Mouse (Mus musculus): ENCODE data around the gene Mael. TPM values are rescaled to one million over a fixed set of nuclear protein-coding genes. Genes with fewer than 3 reads are reported as not detected.

The Mael gene
- polyA plus RNA-seq, 1 experiment from 2014 or later: 0.11 TPM

- no peak overlapping the region; the same call in 1 of the 2 replicates for H3K4me2 ChIP-seq (ENCODE audit: low read depth, low read length)
- 56% methylated on average over 8 of the region's 8 CpGs for WGBS
- DNase-seq (ENCODE audit: low spot score) (no peak), ATAC-seq (ENCODE audit: low read depth) (no peak)
- no peaks in the 10 kb centered on the region for H3K9me3 ChIP-seq (ENCODE audit: control insufficient read depth, low read length)
- no peak overlapping the region for H3K27ac ChIP-seq (replicated peaks; ENCODE audit: low read depth, low read length)
- H3K27me3 ChIP-seq (replicated peaks; ENCODE audit: control insufficient read depth, insufficient read depth, low read length): peaks cover 37% of the 10 kb centered on the region
- H3K4me3 ChIP-seq (ENCODE audit: low read depth, low read length): no peak overlapping the region
- 0 out of 2 replicates have a peak, but pooled peaks cover 3% of the 10 kb centered on the region for H3K4me1 ChIP-seq (ENCODE audit: control insufficient read depth, insufficient read depth, low read length)
- no peaks in the 10 kb centered on the region for H3K36me3 ChIP-seq (ENCODE audit: control insufficient read depth, insufficient read depth, low read length)
- no peak overlapping the region for H3K9ac ChIP-seq (ENCODE audit: low read depth, low read length)
Measured at GRCm38 (mm10) chr1:166255091-166255490, 16.5 kb upstream of the Mael start.

DNA sequence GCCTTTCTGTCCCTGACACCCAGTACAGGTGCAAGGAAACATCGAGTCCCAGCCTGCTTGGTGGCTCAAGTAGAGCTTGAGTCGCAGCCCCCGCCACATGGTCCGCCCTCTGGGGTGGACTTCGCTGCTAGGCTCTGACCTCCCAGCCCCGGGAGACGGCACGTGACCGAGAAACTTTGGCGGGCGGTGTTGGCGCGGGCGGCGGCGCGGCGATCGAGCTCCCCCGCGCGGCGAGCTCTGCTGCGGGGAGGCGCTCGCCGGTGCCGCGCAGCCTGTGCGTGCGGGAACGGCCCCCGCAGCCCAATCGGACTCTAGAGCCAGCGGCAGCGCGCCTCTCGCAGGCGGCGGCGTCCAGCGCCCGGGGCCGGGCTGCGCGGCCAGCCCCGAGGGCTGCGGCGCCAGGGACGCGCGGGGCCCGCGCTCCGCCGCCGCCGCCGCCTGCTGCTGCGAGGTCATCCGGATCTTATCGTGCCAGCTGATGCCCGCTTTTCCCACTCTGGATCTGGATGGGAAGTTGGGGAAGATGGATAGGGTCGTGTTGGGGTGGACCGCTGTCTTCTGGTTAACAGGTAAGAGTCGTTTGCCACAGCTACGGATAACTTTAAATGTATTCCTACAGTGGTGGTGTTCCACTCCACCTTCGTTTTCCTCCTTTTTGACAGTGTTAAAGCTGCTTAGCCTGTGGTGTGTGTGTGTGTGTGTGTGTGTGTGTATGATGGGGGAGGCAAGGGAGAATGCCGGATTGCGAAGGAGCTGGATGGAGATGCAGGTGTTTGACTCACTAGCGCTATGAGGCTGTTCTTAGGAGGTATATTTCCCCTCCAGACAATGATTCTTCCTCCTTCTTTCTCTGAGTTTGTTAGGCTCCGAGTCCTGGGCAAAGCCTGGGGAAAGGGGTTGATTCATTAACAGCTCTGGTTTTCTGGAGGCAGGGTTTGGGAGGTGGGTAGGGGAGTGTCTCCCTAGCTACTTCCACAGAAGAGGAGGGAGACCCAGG, 15.6 kb upstream of the Mael start, which contains the start of gene Ildr2:
Gene Ildr2, plus strand, starts transcription at position 242 of the 997 bp plus-strand sequence.
- Histone ChIP-seq H3K9ac (ENCODE audit: low read depth, low read length) (peak within 1 kb of the TSS; percentile 58), H3K27me3 (replicated peaks; ENCODE audit: control insufficient read depth, insufficient read depth, low read length) (peaks cover 37% of the 10 kb centered on the region)

DNA sequence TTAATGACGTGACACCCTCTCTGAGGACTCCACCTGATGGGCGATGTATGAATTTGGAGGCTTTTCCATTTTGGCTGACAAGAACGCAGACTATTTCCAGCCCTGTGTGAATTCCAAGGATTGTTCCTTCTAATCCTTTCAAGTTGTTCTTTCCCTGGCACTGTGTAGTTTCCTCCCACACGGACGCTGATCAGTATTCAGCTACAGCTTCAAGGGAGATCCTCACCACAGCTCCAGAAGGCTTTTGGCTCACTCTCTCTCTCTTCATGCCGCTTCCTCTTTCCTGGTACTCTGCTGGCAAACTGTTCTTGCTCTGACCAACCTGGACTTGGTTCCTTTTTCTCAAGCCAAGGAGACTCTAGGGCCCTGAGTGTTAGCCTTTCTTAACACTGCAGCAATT, 5.7 kb upstream of the Mael start:
- ATAC-seq (ENCODE audit: low read depth): no peak
- Histone ChIP-seq H3K9me3 (ENCODE audit: control insufficient read depth, low read length) (no peaks in the 10 kb centered on the region), H3K4me1 (ENCODE audit: control insufficient read depth, insufficient read depth, low read length) (no peaks in the 10 kb centered on the region), H3K4me3 (ENCODE audit: low read depth, low read length) (no peak overlapping the region), H3K27ac (replicated peaks; ENCODE audit: low read depth, low read length) (no peak overlapping the region), H3K4me2 (ENCODE audit: low read depth, low read length) (no peak overlapping the region), H3K36me3 (ENCODE audit: control insufficient read depth, insufficient read depth, low read length) (no peaks in the 10 kb centered on the region), H3K9ac (ENCODE audit: low read depth, low read length) (no peak overlapping the region), H3K27me3 (replicated peaks; ENCODE audit: control insufficient read depth, insufficient read depth, low read length) (no peaks in the 10 kb centered on the region)
- no peak for DNase-seq (ENCODE audit: low spot score)
- 55% methylated on average over 6 of the region's 6 CpGs for WGBS

More for the DNA sequence above, 15.6 kb upstream of the Mael start, which contains the start of gene Ildr2:
- peak within 1 kb of the TSS; percentile 89 for H3K4me2 ChIP-seq (ENCODE audit: low read depth, low read length)
- no peak within 1 kb of the TSS for H3K27ac ChIP-seq (replicated peaks; ENCODE audit: low read depth, low read length)
- H3K36me3 ChIP-seq (ENCODE audit: control insufficient read depth, insufficient read depth, low read length): no peaks in the 10 kb centered on the region
- 0 out of 2 replicates have a peak, but pooled peaks cover 3% of the 10 kb centered on the region for H3K4me1 ChIP-seq (ENCODE audit: control insufficient read depth, insufficient read depth, low read length)
- ATAC-seq (ENCODE audit: low read depth) (peak; percentile 74), DNase-seq (ENCODE audit: low spot score) (peak; percentile 50)
- H3K4me3 ChIP-seq (ENCODE audit: low read depth, low read length): peak within 1 kb of the TSS; percentile 47
- no peaks in the 10 kb centered on the region for H3K9me3 ChIP-seq (ENCODE audit: control insufficient read depth, low read length)
- WGBS: under 1% methylated on average over 31 of the region's 72 CpGs

GRCm38 (mm10) chr1:166214181-166214580, 24.4 kb downstream of the Mael start:
- Histone ChIP-seq H3K9me3 (ENCODE audit: control insufficient read depth, low read length) (no peaks in the 10 kb centered on the region), H3K9ac (ENCODE audit: low read depth, low read length) (no peak overlapping the region), H3K36me3 (ENCODE audit: control insufficient read depth, insufficient read depth, low read length) (no peaks in the 10 kb centered on the region), H3K4me3 (ENCODE audit: low read depth, low read length) (no peak overlapping the region), H3K27me3 (replicated peaks; ENCODE audit: control insufficient read depth, insufficient read depth, low read length) (no peaks in the 10 kb centered on the region), H3K4me1 (ENCODE audit: control insufficient read depth, insufficient read depth, low read length) (no peaks in the 10 kb centered on the region), H3K27ac (replicated peaks; ENCODE audit: low read depth, low read length) (no peak overlapping the region), H3K4me2 (ENCODE audit: low read depth, low read length) (no peak overlapping the region)
- no peak for ATAC-seq (ENCODE audit: low read depth)
- WGBS: 79% methylated on average over 4 of the region's 4 CpGs
- DNase-seq (ENCODE audit: low spot score): peak; percentile 11

GRCm38 (mm10) chr1:166209371-166209770, 29.2 kb downstream of the Mael start:
- Histone ChIP-seq H3K27ac (replicated peaks; ENCODE audit: low read depth, low read length) (no peak overlapping the region), H3K9me3 (ENCODE audit: control insufficient read depth, low read length) (no peaks in the 10 kb centered on the region), H3K4me3 (ENCODE audit: low read depth, low read length) (no peak overlapping the region), H3K9ac (ENCODE audit: low read depth, low read length) (no peak overlapping the region), H3K36me3 (ENCODE audit: control insufficient read depth, insufficient read depth, low read length) (no peaks in the 10 kb centered on the region), H3K27me3 (replicated peaks; ENCODE audit: control insufficient read depth, insufficient read depth, low read length) (no peaks in the 10 kb centered on the region), H3K4me1 (ENCODE audit: control insufficient read depth, insufficient read depth, low read length) (no peaks in the 10 kb centered on the region), H3K4me2 (ENCODE audit: low read depth, low read length) (no peak overlapping the region)
- 81% methylated on average over 6 of the region's 6 CpGs for WGBS
- ATAC-seq (ENCODE audit: low read depth) (no peak), DNase-seq (ENCODE audit: low spot score) (no peak)

- no peaks in the 10 kb centered on the region for H3K27me3 ChIP-seq (replicated peaks; ENCODE audit: control insufficient read depth, insufficient read depth, low read length)
- no peak for DNase-seq (ENCODE audit: low spot score)
- no peak overlapping the region for H3K9ac ChIP-seq (ENCODE audit: low read depth, low read length)
- no peaks in the 10 kb centered on the region for H3K9me3 ChIP-seq (ENCODE audit: control insufficient read depth, low read length)
- no peak overlapping the region for H3K4me3 ChIP-seq (ENCODE audit: low read depth, low read length)
- no peaks in the 10 kb centered on the region for H3K4me1 ChIP-seq (ENCODE audit: control insufficient read depth, insufficient read depth, low read length)
- no peaks in the 10 kb centered on the region for H3K36me3 ChIP-seq (ENCODE audit: control insufficient read depth, insufficient read depth, low read length)
- no peak for ATAC-seq (ENCODE audit: low read depth)
- WGBS: 59% methylated on average over 3 of the region's 3 CpGs
- no peak overlapping the region for H3K27ac ChIP-seq (replicated peaks; ENCODE audit: low read depth, low read length)
- H3K4me2 ChIP-seq (ENCODE audit: low read depth, low read length): no peak overlapping the region
Measured at GRCm38 (mm10) chr1:166205159-166205558, 33.4 kb downstream of the Mael start.

GRCm38 (mm10) chr1:166204171-166204570, 34.4 kb downstream of the Mael start:
- WGBS: 43% methylated on average over 5 of the region's 5 CpGs
- Histone ChIP-seq H3K4me2 (ENCODE audit: low read depth, low read length) (no peak overlapping the region), H3K4me3 (ENCODE audit: low read depth, low read length) (no peak overlapping the region)

DNA sequence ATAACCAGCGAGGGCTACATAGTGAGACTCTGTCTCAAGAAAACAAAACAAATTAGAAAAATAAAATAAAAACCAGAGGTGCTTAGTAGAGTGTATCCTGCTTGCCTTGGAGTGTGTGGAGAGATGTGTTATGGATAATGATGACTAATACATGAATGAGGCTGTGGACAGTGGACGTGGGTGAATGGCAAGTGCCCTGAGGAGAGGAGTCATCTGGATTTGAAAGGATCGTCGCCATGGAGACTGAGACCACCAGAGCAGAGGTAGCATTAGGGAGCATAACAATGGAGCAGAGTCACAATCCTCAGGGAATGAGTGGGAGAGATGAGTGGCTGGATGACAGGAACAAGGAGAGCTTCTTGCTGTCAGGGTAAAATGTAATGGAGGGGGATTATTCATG, 48.7 kb downstream of the Mael start:
- no peak overlapping the region for H3K27ac ChIP-seq (replicated peaks; ENCODE audit: low read depth, low read length)

More at GRCm38 (mm10) chr1:166204171-166204570, 34.4 kb downstream of the Mael start:
- Histone ChIP-seq H3K27me3 (replicated peaks; ENCODE audit: control insufficient read depth, insufficient read depth, low read length) (no peaks in the 10 kb centered on the region), H3K9me3 (ENCODE audit: control insufficient read depth, low read length) (no peaks in the 10 kb centered on the region), H3K4me1 (ENCODE audit: control insufficient read depth, insufficient read depth, low read length) (no peaks in the 10 kb centered on the region), H3K27ac (replicated peaks; ENCODE audit: low read depth, low read length) (no peak overlapping the region), H3K9ac (ENCODE audit: low read depth, low read length) (no peak overlapping the region), H3K36me3 (ENCODE audit: control insufficient read depth, insufficient read depth, low read length) (no peaks in the 10 kb centered on the region)
- ATAC-seq (ENCODE audit: low read depth): no peak
- no peak for DNase-seq (ENCODE audit: low spot score)

More for the DNA sequence above, 48.7 kb downstream of the Mael start:
- Histone ChIP-seq H3K27me3 (replicated peaks; ENCODE audit: control insufficient read depth, insufficient read depth, low read length) (no peaks in the 10 kb centered on the region), H3K9me3 (ENCODE audit: control insufficient read depth, low read length) (no peaks in the 10 kb centered on the region), H3K4me2 (ENCODE audit: low read depth, low read length) (no peak overlapping the region), H3K36me3 (ENCODE audit: control insufficient read depth, insufficient read depth, low read length) (no peaks in the 10 kb centered on the region), H3K9ac (ENCODE audit: low read depth, low read length) (no peak overlapping the region), H3K4me1 (ENCODE audit: control insufficient read depth, insufficient read depth, low read length) (no peaks in the 10 kb centered on the region), H3K4me3 (ENCODE audit: low read depth, low read length) (no peak overlapping the region)
- 70% methylated on average over 4 of the region's 4 CpGs for WGBS
- ATAC-seq (ENCODE audit: low read depth) (no peak), DNase-seq (ENCODE audit: low spot score) (no peak)
